Mouse (Mus musculus): ENCODE measurements at regions not wholly inside any gene's neighbourhood (a gene's known extent, or its start where the extent isn't known, plus 50 kb on each side); places are given as distances from the start of the nearest gene placed in this dataset.

- no peaks in the 10 kb centered on the region for H3K9me3 ChIP-seq (ENCODE audit: low read length)
- H3K36me3 ChIP-seq (ENCODE audit: insufficient read depth, low read length): no peaks in the 10 kb centered on the region
- TF ChIP-seq CTCF (conservative IDR thresholded peaks at IDR 0.05; ENCODE audit: low read length) (no peak), POU5F1 (IDR thresholded peaks at IDR 0.05; ENCODE audit: borderline replicate concordance, low read length) (no peak), NANOG (IDR thresholded peaks at IDR 0.05; ENCODE audit: borderline replicate concordance, low read length) (no peak)
- H3K4me1 ChIP-seq (replicated peaks; ENCODE audit: low read depth, low read length): no peaks in the 10 kb centered on the region
- no peaks in the 10 kb centered on the region for H3K27me3 ChIP-seq (ENCODE audit: insufficient read depth, low read length)
- no peak overlapping the region for H3K4me3 ChIP-seq (replicated peaks; ENCODE audit: low read length)
Measured at GRCm38 (mm10) chr12:97278331-97278730, 980.9 kb downstream of the Galc start.
